Mouse (Mus musculus): ENCODE measurements around the gene Crebbp. TPM values are rescaled to one million over a fixed set of nuclear protein-coding genes. Genes with fewer than 3 reads are reported as not detected.

Crebbp gene
- polyA plus RNA-seq, 1 experiment from 2014 or later = 22.7 TPM

DNA sequence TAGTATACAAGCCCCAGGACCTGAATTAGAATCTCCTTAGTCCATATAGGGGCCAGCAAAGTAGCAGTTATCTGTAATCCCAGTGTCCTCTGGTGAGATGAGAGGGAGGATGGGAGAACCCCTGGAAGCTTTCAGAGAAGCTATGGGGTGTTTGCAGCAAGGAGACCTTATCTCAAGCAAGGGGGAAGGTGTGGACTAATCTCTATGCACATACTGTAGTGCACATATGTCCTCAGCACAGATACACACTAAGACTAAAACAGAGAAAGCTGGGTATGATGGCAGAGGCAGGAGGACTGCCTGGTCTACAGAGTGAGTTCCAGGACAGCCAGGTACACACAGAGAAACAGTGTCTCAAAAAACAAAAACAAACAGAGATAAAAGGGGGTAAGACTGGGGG lies 21.8 kb upstream of the Crebbp start:
- no peak for TF ChIP-seq CTCF (IDR thresholded peaks at IDR 0.05; ENCODE audit: low read depth)
- H3K36me3 ChIP-seq (ENCODE audit: control insufficient read depth, insufficient read depth) = no peaks in the 10 kb centered on the region
- H3K9me3 ChIP-seq (ENCODE audit: control insufficient read depth) = no peaks in the 10 kb centered on the region
- no peak overlapping the region for H3K9ac ChIP-seq (ENCODE audit: low read depth, low read length)
- H3K27ac ChIP-seq (ENCODE audit: low read depth, low read length) = no peak overlapping the region
- no peaks in the 10 kb centered on the region for H3K27me3 ChIP-seq (replicated peaks; ENCODE audit: control insufficient read depth, insufficient read depth, low read length)
- no peak for ATAC-seq
- H3K4me1 ChIP-seq (replicated peaks; ENCODE audit: control insufficient read depth, insufficient read depth, low read length) = no peaks in the 10 kb centered on the region
- no peak overlapping the region for H3K4me2 ChIP-seq (replicated peaks; ENCODE audit: low read depth)
- H3K4me3 ChIP-seq (ENCODE audit: low read depth, low read length) = no peak overlapping the region

DNA sequence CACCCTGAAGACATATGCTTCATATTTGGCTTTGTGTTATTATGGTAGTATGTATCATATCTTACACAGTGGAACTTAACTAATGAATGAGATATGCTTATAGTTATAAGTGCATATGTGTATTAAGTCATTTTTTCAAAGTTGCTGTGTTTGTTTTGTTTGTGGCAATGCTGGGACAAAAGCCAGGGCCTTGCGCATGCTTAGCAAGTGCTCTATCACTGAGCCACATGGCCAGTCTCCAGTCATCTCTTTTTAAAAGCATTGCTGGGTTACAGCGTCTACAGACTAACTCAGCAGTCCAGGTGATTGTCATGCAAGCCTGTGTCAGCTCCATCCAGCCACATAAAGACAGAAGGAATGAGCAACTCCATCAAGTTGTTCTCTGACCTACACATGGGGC lies 12.0 kb upstream of the Crebbp start:
- no peaks in the 10 kb centered on the region for H3K36me3 ChIP-seq (ENCODE audit: control insufficient read depth, insufficient read depth)
- ATAC-seq = no peak
- no peak overlapping the region for H3K27ac ChIP-seq (ENCODE audit: low read depth, low read length)
- H3K9ac ChIP-seq (ENCODE audit: low read depth, low read length) = no peak overlapping the region
- H3K4me1 ChIP-seq (replicated peaks; ENCODE audit: control insufficient read depth, insufficient read depth, low read length) = no peaks in the 10 kb centered on the region
- H3K4me3 ChIP-seq (ENCODE audit: low read depth, low read length) = no peak overlapping the region
- H3K9me3 ChIP-seq (ENCODE audit: control insufficient read depth) = no peaks in the 10 kb centered on the region
- no peak overlapping the region for H3K4me2 ChIP-seq (replicated peaks; ENCODE audit: low read depth)
- 86% methylated on average over 2 of the region's 2 CpGs for WGBS
- H3K27me3 ChIP-seq (replicated peaks; ENCODE audit: control insufficient read depth, insufficient read depth, low read length) = no peaks in the 10 kb centered on the region
- TF ChIP-seq CTCF (IDR thresholded peaks at IDR 0.05; ENCODE audit: low read depth) = no peak

DNA sequence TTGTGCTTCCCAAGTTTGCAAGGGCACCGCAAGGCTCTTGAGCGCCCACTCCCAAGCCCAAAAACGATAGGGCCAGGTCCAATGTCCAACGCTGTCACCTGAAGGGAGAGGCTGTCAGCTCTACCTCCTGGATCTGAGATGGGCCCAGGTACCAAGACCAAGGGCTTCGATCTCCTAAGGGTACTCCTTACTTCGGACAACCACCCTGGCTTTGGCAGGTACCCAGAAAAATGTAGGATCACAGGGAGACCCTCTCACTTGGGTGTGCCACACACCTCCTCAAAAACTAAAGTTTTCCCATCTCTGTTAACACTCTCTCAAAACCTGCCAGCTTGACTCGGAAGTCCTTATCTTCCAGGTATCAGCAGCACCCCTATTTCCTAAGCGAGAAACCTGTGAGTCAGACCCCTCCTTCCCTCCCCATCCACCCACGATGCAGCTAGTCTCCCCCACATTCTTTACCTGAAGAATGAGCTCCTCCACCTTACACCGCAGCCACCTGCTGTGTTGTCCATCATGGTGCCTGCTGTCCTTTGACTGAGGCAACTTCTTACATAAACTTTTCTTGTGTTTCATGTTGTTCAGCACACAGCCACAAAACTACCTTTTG lies 939 bp upstream of the Crebbp start:
- Histone ChIP-seq H3K4me3 (ENCODE audit: low read depth, low read length) (peak overlapping the region; percentile 92), H3K9ac (ENCODE audit: low read depth, low read length) (peak overlapping the region; percentile 98), H3K4me1 (replicated peaks; ENCODE audit: control insufficient read depth, insufficient read depth, low read length) (0 out of 2 replicates have a peak, but pooled peaks cover 5% of the 10 kb centered on the region), H3K4me2 (replicated peaks; ENCODE audit: low read depth) (peak overlapping the region; percentile 81), H3K27ac (ENCODE audit: low read depth, low read length) (no peak overlapping the region), H3K36me3 (ENCODE audit: control insufficient read depth, insufficient read depth) (no peaks in the 10 kb centered on the region), H3K27me3 (replicated peaks; ENCODE audit: control insufficient read depth, insufficient read depth, low read length) (no peaks in the 10 kb centered on the region), H3K9me3 (ENCODE audit: control insufficient read depth) (no peaks in the 10 kb centered on the region)
- no peak for ATAC-seq
- 40% methylated on average over 10 of the region's 10 CpGs for WGBS
- TF ChIP-seq CTCF (IDR thresholded peaks at IDR 0.05; ENCODE audit: low read depth) = no peak

DNA sequence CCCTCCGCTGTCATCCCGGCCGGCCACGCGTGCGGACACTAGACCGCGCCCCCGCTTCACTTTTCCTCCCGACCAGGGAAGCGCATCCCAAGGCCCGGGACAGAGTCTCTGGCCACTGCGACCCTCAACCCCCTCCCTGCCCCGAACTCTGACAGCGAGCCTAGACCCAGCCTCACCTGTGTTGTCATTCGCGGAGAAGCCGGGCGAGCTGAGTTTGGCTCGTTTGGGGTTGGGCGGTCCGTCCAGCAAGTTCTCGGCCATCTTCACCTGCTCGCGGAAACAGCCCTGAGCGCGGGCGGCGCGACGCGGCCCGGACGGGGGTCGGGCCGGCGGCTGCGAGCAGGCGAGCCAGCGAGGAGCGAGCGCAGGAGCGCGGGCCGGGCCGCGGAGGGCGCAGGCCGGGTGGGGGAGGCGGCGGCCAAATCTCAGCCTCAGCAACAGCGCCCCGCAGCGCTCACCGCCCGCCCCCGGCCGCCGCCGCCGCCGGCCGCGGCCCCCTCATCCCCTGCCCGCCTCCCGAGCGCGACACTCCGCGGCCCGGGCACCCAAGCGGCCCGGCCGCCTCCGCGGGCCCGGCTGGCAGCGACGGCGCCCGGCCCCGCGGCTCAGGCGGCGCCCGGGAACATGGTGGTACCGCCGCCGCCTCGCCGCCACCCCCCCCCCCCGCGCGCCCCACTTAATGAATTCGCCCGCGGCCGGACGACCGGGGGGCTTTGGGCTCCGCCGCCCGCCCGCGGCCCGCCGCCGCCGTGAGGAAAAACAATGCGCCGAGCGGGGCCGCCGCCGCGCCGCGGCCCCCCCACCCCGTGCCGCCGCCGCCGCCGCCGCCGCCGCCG lies 616 bp downstream of the Crebbp start:
- H3K36me3 ChIP-seq (ENCODE audit: control insufficient read depth, insufficient read depth) = no peaks in the 10 kb centered on the region
- TF ChIP-seq CTCF (IDR thresholded peaks at IDR 0.05; ENCODE audit: low read depth) = peak; percentile 43
- peak overlapping the region; percentile 90 for H3K4me2 ChIP-seq (replicated peaks; ENCODE audit: low read depth)
- H3K27ac ChIP-seq (ENCODE audit: low read depth, low read length) = peak overlapping the region; percentile 96
- peak; percentile 64 for ATAC-seq
- H3K9ac ChIP-seq (ENCODE audit: low read depth, low read length) = peak overlapping the region; percentile 98
- peak overlapping the region; percentile 92 for H3K4me3 ChIP-seq (ENCODE audit: low read depth, low read length)
- H3K9me3 ChIP-seq (ENCODE audit: control insufficient read depth) = no peaks in the 10 kb centered on the region
- 0 out of 2 replicates have a peak, but pooled peaks cover 5% of the 10 kb centered on the region for H3K4me1 ChIP-seq (replicated peaks; ENCODE audit: control insufficient read depth, insufficient read depth, low read length)
- no peaks in the 10 kb centered on the region for H3K27me3 ChIP-seq (replicated peaks; ENCODE audit: control insufficient read depth, insufficient read depth, low read length)
- WGBS = under 1% methylated on average over 87 of the region's 128 CpGs

DNA sequence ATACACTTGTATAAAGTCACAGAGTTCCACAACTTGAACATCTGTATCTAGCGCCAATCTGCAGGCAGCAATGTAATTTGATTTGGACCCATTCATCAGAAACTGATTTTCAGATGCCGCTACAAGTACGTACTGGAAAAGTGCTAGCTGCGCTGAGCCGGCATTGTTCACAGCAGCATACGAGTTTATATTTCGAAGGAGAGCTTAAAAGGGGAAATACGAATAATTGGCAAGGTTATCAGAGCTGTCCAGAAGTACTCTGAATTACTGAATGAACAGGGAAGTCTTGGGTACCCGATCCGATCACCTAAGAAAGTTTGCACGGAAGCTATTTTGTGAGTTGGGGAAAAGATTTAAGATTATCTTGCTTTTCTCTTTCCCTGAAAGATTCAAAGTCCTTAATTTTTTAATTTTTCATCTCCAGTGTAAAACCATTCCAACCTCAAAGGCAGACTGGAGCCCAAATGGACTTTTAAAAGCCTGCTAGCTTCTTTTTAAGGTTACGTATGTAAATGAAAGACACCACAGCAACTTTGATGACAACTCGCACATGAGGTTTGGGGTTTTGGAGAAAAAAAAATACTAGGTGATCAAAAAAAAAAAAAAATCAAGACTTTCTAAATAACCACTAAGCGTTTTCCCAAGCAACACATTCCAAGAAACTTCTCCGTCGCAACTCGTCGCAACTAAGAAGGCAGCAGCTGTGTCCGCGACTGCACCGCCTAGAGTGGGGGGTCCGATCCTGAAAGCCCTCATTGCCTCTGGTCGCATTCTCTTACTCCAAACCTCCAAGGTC lies 1.4 kb downstream of the Crebbp start:
- Histone ChIP-seq H3K36me3 (ENCODE audit: control insufficient read depth, insufficient read depth) (no peaks in the 10 kb centered on the region), H3K4me2 (replicated peaks; ENCODE audit: low read depth) (peak overlapping the region; percentile 90), H3K9ac (ENCODE audit: low read depth, low read length) (peak overlapping the region; percentile 98), H3K4me3 (ENCODE audit: low read depth, low read length) (peak overlapping the region; percentile 92), H3K27ac (ENCODE audit: low read depth, low read length) (peak overlapping the region; percentile 96), H3K9me3 (ENCODE audit: control insufficient read depth) (no peaks in the 10 kb centered on the region), H3K4me1 (replicated peaks; ENCODE audit: control insufficient read depth, insufficient read depth, low read length) (0 out of 2 replicates have a peak, but pooled peaks cover 5% of the 10 kb centered on the region), H3K27me3 (replicated peaks; ENCODE audit: control insufficient read depth, insufficient read depth, low read length) (no peaks in the 10 kb centered on the region)
- 1% methylated on average over 23 of the region's 23 CpGs for WGBS
- ATAC-seq = no peak
- TF ChIP-seq CTCF (IDR thresholded peaks at IDR 0.05; ENCODE audit: low read depth) = no peak

DNA sequence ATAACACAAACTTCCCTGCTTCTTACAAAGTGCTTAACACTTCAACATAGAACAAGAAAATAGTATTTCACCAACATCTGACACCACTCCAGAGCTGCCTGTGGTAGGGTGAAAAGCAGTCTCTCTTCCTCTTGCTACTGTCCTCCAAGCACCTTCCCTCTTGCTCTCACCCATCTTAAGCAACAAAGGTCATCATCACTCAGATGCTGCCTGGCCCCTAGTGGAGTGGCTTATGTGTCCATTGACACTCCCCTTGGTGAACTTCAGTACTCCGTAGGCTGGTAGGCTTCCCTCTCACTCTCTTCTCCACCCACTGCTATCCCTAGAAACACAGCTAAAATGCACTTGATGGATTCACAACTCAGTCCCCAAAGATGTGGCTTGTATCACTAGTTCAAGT lies 3.5 kb downstream of the Crebbp start:
- peak; percentile 24; the same call in 1 of the 2 replicates for TF ChIP-seq CTCF (IDR thresholded peaks at IDR 0.05; ENCODE audit: low read depth)
- H3K27ac ChIP-seq (ENCODE audit: low read depth, low read length) = no peak overlapping the region
- no peaks in the 10 kb centered on the region for H3K9me3 ChIP-seq (ENCODE audit: control insufficient read depth)
- H3K4me1 ChIP-seq (replicated peaks; ENCODE audit: control insufficient read depth, insufficient read depth, low read length) = 0 out of 2 replicates have a peak, but pooled peaks cover 5% of the 10 kb centered on the region
- ATAC-seq = no peak
- no peak overlapping the region for H3K9ac ChIP-seq (ENCODE audit: low read depth, low read length)
- no peak overlapping the region for H3K4me3 ChIP-seq (ENCODE audit: low read depth, low read length)
- no peak overlapping the region for H3K4me2 ChIP-seq (replicated peaks; ENCODE audit: low read depth)
- H3K36me3 ChIP-seq (ENCODE audit: control insufficient read depth, insufficient read depth) = no peaks in the 10 kb centered on the region; the same call in 1 of the 2 replicates
- 15% methylated on average over 1 of the region's 1 CpGs for WGBS
- H3K27me3 ChIP-seq (replicated peaks; ENCODE audit: control insufficient read depth, insufficient read depth, low read length) = no peaks in the 10 kb centered on the region
